Mouse (Mus musculus) gastrocnemius, postnatal 25 days (tissue): ENCODE results near the gene Erc2. TPM values are rescaled to one million over a fixed set of nuclear protein-coding genes. Genes with fewer than 3 reads are reported as not detected.

Source experiments
- DNase-seq: peaks from one replicate; pipeline ENCODE4 v3.0.0; 2022
- total RNA-seq, 2 experiments: library from RNA; stranded (reverse); gene quantifications; 1 replicate in 1 of 2; 2 replicates in 1 of 2; pipeline ENCODE4 v1.2.3; 2021

Erc2 gene
- total RNA-seq, 2 experiments from 2014 or later = 0.56 to 0.87 TPM

DNA sequence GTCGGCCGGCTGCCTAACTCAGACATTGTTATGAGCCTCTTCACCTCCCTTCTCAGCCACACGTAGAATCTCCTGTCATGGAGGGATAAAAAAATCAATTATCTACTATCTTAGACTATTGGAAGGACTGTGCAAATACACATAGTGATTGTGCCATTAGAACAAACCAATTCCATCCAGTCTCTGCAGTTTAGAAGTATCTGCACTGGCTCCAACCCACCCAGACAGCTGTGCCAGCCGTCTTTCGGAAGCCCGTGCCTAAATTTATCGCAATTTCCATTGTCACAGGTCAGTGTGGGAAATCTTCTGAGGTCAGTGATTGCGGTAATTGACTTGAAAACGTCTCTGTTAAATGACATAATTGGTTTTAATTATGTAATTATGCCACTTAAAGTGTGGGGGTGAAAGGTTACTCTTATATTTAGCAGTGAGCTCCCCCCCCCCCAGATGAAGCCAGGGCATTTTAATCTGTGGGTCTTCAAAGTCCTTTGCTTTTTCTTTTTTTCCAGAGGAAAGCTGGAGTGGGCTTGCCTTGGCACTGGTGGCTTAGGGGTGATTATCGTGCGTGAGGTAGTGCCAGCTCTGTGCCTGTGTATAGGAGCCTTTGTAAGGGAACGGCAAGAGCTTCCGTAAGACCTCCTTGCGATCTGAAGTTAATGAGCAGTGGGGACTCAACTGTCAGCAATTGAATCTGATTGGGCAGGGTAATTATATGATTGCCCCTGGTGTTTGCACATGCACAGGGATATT is 759.7 kb downstream of the Erc2 start:
- DNase-seq = no peak

DNA sequence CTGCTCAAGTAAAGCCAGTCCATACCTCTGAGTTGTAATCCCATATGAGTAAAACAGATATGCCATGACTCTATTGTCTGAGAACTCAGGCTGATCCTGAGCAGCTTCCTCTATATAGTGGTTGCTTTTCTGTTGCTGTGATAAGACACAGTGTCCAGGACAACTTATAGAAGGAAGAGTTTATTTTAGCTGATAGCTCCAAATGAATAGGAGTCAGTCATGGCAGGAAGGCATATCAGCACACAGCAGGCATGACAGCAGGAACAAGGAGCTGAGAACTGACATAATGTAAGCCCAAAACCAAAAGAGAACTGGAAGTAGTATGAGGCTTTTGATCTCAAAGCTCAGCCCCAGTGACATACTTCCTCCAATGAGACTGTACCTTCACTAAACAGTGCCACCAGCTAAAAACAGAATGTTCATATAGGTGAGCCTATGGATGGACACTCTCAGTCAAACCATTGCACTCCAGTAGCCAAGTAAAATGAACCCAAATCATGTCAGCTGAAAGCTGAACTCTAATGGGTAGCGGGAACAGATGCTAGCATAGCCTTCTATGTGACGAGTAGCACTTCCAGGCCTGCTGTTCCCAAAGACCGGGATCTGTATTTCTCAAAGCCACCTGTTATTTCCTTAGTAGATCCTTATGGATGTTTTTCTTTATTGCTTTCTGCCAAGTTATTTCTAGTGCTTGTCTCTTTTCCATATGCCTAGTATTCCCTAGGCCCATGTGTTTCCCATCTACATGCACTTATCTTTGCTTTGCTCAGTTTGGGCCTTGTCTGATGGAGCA is 764.8 kb downstream of the Erc2 start:
- DNase-seq = no peak

DNA sequence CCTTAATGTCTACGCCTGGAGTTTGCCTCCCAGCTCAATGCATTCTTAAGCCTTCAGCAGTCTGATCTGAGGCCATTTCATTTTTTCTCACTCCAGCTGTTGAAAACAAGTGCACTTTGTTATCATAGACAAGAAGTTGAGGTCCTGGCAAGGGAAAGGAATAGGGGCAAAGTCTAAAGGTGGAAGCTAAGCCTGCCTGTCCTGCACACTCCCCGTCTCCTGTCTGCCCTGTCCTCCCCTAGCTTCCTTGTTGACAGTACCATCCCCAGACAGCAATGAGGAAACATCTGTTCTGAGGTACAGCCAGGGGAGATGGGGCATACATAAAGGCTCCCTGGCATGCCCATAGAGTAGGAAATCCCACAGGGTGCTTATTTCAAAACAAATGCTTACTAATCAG is 776.7 kb downstream of the Erc2 start:
- DNase-seq = no peak

DNA sequence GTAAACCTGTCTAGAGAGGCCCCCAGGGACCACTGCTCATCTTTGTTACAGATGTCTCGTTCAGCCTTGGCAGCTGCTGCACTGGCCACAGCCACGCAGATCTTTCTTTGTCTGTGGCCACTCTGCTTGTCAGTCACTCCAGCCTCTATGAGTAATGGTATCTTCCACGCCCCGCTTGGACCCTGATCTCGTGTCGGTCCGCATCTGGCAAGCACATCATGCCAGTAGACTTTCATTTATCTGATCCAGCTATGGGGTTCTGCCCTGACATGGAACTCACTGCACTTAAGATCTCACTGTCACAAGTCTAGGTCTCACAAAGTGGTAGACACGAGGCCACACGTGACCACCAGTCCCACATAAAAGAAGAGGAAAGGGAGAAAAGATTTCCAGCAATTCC is 777.7 kb downstream of the Erc2 start:
- no peak for DNase-seq

DNA sequence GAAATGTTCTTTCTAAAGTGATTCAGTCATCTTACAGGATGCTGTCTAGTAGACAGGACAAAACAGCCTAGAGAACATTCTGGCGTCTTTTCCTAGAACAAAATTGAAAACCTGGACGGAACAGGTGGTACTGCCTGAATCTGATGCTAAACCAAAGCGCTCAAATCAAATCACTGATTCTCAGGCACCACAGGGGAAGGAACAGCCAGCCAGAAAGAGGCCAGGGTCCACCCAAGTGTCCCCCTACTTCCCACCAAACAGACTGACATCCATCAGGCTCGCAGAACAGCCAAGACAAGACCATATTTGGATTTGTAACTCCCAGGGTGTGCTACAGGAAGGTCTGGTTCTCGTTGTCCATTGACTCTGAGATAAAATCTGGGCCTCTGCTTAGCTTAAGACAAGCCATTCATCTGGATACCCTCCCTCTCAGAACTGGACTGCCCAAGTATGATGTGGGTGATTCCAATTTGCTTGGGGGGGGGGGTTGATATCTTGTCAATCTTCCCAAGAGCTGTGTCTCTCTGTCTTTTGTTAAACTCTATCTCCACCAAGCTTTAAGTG is 783.1 kb downstream of the Erc2 start:
- no peak for DNase-seq

DNA sequence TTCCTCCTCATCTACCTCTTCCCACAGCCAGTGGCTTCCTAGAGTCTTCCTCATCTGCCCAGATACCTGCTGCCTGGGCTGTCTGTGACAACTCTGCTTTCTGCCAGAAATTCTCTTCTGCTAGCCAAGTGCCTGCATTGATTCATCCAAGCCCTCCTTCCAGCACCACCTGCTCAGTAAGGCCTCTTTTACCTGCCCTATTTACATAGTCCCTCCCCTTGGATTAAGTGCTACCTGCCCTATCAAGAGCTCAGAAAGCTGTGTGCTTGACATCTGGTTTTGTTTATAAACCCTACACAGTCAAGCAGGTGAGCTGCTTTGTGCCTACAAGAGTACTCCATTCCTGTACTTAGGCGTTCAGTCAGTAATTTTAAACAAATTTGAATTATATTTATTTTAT is 787.2 kb downstream of the Erc2 start:
- no peak for DNase-seq

DNA sequence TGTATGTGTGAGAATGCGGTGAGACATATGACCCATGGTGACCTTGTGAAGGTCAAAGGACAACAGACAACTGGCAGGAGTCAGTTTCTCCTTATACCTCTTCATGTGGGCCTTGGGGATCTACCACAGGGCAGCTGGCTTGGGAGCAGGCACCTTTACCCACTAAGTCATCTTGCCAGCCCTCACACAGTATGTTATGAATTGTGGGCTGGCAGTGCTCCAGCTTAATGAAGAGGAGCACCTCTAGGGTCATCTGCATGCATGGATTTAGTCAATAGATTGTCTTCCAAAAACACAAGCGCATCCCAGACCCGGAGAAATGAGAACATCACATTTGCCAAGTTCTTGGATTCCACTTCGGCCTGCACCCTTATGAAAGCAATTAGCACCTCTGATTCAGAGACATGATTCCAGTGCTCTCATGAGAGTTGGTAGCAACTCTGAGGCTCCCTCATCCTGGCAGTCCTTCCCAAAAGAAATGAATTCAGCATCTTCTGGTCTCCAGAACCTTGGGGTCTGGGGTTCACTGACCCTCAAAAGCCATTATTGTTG is 787.6 kb downstream of the Erc2 start:
- no peak for DNase-seq

DNA sequence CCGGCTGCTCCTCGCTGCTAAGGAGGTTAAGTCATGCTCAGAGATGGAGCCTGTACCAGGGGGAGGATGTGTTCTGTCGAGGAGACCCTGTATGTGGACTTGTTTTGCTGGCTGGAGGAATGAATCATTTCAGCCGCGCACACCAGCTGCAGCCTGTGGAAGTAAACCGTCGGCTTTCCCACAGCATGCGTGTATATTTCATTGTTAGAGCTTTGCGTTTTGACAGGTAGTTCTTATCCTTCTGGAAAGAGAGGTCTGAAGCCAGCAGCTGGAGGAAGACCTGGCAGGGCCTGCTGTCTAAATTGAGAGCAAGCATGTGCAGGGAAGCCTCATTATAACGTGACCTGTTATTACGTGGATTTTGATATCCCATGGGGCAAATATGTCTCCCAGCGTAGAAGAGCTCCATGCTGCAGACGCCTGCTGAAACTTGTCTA is 788.6 kb downstream of the Erc2 start:
- DNase-seq = no peak

DNA sequence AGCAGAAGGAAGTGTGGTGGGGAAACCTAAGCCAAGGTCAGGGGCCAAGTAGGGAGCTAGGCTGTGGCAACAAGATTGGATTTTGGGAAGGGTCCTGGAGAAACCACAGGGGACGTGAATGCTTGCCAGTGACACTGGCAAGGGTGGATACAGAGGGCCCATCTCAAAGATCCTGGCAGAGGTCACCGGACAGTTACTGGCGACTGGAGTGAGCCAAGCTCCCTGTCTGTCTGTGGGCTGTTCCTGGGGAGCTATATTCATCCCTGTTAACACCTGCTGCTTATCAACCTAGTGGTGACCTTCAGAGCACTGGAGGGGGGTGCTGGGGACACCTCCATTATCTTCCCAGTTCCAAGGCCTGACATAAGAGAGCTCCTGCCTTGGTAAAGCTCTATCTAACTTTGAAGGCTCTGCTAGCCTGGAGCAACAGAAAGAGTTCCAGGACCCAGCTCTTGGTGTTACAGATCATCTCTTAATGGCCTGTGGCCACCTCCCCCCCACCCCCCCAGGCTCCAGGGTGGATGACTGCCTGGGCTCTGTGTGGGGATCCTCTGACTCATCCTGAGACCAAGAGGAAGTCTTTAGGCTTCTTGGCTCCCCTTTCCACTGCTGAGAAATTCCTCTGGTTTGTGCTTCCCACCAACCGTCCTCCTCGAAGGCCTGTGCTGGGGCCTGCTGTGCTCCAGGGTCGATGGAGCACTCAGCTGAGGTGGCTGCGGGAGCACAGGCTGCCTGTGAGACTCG is 790.2 kb downstream of the Erc2 start:
- DNase-seq = peak; percentile 11

DNA sequence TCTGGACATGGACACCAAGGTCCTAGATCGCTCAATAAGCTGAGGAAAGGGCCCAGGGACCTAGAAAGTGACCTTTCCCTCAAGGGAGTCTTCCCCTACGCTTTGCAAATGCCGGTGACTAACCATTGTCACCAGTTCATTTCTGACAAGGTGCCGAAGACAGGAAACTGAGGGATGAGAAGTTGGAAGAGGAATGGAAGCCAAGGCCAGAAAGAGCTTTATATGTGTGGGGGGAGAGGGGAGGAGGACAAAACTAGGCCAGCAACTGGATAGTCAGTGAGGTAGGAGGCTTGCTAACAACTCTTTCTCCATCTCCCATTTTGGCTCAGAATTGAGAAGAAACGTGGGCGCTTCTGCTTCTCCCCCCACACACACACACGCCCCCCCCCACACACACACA is 791.3 kb downstream of the Erc2 start:
- DNase-seq = no peak

DNA sequence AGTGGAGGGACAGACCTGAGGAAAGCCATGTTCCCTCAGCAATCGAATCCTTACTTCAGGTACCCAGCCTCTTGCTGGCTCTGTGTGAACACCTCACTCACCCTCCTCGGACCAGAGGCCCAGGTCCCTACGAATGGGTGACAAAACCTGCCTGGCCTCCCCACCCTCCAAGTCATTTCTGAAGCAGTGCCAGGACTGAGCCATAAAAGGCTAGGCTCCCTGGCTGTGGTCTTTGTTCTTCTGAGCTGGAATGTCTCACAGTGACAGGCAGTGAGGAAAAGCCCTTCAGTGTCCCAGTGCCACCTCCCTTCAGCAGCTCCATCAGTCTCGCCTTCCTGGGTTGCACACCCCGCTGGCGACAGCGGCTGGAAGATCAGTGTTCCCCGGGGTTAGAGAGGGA is 794.8 kb downstream of the Erc2 start:
- no peak for DNase-seq

DNA sequence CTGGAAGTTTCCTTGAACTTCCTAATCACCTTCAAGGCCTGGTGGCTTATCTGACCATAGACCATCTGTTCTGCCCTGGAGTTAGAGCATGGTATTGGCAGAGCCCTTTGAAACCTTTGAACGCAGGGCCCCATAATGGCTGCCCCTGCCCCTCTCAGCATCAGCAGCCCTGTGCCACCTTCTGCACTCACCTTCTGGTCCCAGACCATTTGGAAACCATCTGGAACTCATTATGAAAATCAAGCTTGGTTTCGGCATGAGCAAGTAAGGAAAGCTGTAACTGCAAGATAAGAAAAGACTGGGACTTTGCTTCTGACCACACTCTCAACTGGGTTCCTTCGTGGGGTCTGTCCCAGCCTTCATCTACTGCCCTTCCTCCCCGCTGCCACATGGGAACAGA is 796.3 kb downstream of the Erc2 start:
- no peak for DNase-seq

DNA sequence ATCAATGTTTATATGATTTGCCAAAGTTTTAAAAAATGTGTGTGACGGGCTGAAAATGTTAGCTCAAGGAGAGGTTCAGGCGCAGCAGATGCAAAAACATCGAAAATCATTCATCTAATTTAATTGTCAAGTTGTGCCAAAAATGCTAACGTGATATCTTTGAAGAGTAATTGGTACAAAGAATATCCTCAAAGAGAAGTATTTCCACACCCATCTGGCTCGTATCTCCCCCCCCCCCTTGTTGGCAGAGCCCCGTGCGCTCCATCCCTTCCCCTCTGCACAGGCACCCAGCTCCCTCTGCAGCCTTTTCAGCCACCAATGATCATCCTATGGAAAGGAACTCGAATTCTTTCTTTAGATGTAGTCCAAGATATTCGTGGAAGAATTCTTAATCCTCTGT is 797.0 kb downstream of the Erc2 start:
- DNase-seq = no peak

DNA sequence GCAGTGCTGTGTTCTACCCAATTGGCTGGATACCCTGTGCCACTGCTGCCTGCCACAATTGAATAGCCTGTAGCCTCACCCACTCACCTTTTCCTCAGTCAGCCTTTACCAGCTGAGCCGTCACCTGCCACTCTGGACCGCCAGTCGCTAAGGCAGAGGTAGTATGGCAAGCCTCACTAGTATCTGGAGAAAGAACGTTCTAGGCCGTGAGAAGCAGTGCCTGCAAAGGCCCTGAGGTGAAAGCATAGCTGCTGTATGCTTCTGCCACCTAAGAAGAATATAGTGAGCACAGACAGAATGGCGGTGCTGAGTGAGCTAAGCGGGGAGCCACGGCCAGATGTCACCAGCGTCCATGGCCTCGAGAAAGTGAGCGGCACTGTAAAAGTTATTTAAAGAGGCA is 798.4 kb downstream of the Erc2 start:
- no peak for DNase-seq

DNA sequence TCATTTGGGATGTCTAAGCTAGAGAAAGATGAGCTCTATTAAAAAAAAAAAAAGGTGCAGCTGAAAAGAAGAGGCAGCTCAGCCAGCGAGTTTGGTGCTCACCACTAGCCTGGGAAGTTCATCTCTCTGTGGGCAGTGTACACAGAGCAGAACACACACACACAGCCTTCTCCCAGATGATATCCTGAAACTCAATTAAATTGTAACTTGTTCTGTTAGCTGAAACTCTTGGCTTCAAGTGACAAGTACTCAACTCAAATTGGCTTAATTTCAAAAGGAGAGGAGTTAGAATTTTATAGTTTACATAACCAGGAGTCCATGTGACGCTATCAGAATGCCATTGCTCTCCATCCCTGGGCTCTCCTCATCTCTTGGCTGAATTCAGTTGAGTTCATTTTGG is 804.4 kb downstream of the Erc2 start:
- no peak for DNase-seq

DNA sequence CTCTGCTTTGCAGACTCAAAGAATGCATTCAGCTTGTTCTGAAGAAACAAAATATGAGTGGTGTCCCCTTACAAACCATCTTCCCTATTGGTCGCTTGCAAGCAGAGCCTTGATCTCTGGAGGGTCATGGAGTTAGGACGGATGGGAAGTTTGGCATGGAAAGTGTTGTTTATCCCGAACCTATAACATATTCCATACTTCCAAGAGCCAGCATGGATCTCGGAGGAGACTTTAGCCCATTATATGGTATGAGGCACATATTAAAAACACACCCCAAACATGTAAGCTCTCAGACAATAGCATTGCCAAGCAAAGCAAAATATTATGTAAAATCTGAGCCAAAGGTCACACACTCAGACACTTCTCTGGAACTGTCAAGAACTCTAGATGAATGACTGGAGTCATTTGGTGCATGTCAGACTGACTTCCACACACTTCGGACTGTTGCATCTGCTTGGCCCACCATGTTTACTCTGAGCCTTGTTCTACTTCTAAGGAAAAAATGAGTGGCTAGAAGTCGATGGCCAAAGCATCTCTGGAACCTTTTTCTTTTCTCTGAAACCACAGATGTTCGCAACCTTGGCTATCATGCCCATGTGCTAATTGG is 809.6 kb downstream of the Erc2 start:
- DNase-seq = no peak

DNA sequence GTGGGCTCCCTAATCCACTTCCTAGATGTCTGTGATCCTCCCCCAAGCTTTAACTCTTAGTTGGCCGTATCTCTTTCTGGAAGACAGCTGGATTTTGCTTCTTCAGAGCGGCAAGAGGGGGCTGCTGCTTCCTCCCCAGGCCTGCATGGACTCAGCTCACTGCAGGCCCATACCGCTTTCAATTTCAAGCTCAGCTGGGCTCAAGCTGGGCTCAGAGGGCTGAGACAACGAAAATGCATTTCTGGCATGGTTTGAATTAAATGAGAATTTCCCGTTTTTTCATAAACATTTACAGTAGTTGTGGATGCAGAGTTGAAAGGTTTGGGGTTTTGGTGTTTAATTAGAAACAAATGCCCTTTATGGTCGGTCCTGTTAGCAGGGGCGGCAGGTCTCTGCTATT is 812.8 kb downstream of the Erc2 start:
- no peak for DNase-seq

DNA sequence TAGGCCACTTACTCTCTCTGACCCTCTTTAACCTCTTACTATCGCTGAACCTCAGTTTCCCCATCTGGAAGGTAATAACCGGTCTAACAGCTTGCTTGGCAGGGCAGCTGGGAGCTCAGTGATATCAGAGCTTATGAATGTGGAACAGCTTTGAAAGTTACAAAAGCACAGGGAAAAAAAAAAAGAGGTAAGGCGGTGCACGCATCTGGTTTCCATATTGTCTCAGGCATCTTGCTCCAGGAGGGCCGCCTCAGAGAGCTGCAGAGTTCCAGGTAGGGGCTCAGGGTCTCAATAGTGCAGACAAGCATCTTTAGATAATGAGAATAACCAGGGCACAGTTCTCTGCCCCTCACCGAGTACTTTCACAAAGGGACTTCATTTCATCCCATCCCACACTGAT is 816.9 kb downstream of the Erc2 start:
- DNase-seq = no peak

DNA sequence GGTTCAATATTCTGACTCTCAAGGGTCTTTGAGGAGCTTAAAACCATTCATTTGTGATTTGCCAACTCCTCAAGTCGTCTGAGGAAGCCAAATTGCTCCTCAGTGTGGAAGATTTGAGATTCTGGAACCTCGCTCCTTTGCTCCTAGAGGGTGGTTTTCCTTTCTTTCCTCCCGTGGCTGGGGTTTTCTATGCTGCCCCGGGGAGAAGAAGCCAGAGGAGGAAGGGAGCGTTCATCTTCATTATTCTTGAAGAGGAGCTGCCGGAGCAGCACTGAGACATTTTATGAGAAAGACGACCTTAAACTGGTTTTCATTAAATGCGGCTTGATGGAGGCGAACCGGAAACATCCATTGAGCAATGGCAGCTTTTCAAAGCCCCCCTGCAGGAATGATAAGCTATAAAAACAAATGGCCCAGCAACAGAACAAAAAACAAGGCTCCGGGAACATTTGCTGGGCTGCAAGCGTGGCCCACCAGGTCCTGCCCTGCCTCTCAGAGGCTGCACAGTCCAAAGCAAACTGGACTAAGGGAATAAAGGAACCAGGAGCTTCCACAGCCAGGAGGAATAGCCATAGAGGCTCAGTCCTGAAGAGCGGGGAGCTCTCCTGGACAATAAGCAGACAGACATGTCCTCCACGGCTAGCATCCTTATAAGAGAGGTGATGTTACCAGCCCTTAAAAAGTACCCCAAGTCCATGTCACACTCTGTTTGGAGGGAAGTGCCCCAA is 819.2 kb downstream of the Erc2 start:
- DNase-seq = no peak

DNA sequence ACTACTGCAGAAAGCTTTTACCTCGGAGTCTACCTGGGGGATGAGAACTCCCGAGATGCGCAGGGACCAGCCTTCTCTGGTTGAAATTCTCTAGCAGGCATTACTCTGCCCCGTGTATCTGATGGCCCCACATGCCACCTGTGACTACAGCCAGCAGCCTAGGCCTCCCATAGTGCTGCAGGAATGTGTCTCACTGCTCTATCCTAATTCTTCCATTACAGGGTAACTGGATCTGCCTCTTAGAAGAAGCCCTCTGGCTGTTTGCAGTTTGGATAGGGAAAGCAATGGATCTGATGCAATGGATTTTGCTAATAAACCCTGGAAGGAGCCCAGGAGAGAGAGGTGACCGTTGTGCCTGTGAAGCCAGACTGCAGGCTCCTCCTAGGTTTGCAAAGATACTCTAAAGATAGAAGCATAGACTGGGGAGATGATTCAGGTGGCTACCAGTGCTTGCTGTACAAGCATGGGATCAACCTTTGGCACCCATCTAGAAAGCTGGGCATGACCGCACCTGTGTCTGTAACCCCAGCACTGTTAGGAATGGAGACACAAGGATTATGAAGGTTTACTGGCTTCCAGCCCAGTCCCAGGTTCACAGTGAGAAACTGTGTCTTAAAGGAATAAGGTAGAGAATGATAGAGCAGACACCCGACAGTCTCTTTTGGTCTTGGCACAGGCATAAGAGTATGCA is 821.2 kb downstream of the Erc2 start:
- no peak for DNase-seq

DNA sequence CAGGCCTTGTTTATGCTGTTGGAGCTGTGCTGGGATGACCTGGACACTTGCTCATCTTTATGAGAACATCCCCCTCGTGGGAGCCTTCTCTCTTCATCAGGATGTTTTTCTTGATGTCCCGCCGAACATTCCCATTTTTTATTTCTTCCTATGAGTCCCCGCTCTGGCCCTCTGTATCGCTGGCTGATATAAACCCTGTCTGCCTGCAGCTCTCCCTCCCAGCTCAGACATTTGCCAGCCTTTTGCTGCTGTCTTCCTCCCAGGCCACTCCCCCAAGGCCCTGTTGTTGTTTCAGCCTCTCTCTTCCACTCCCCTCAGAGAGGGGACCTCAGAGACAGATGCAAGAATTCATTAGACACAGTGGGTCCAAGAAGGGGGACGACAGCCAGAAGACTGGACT is 823.5 kb downstream of the Erc2 start:
- DNase-seq = no peak
